Mouse (Mus musculus): ENCODE results near the gene Lamc3. TPM values are rescaled to one million over a fixed set of nuclear protein-coding genes. Genes with fewer than 3 reads are reported as not detected.

The Lamc3 gene
- polyA plus RNA-seq, 2 experiments = 0.02 TPM; not detected in 1

DNA sequence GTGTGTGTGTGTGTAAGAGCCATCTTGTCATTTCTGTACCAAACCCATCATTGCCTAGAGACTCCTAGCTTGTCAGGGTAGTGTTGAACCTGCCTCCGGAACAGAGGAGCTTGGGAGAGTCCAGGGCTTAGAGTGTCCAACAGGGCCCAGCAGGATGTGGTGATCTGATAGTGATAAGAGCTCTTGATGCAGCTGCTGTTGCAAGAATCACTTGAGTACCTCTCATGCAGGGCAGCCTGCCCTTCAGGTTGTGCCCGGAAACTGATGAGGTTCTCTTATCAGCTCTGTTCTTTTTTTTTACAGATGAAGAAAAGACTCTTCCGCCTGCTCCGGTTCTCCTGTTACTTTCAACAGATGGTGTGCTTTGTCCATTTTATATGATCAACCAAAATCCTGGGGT, 103.9 kb downstream of the Lamc3 start:
- Histone ChIP-seq H3K9me3 (ENCODE audit: control insufficient read depth, low read length) (no peaks in the 10 kb centered on the region), H3K4me2 (ENCODE audit: low read depth) (no peak overlapping the region), H3K36me3 (replicated peaks; ENCODE audit: control insufficient read depth, insufficient read depth, low read depth) (peaks cover 68% of the 10 kb centered on the region), H3K4me3 (ENCODE audit: insufficient read depth in 1 of 2, low read depth in 2 of 2, low read length in 2 of 2) (no peak overlapping the region), H3K27me3 (ENCODE audit: control insufficient read depth, insufficient read depth, low read length) (no peaks in the 10 kb centered on the region), H3K27ac (no peak overlapping the region), H3K4me1 (replicated peaks; ENCODE audit: control insufficient read depth in 2 of 2, insufficient read depth in 2 of 2, low read length in 1 of 2) (no peaks in the 10 kb centered on the region), H3K9ac (replicated peaks) (no peak overlapping the region)
- TF ChIP-seq CTCF (IDR thresholded peaks at IDR 0.05; ENCODE audit: low read depth) (no peak), EP300 (IDR thresholded peaks at IDR 0.05; ENCODE audit: low read depth) (no peak)
- WGBS (ENCODE audit: insufficient replicate concordance) = 84% methylated on average over 4 of the region's 4 CpGs
- ATAC-seq (ENCODE audit: insufficient read depth) = no peak
- DNase-seq (ENCODE audit: low read depth in 3 of 3, low spot score in 3 of 3) = no peak

DNA sequence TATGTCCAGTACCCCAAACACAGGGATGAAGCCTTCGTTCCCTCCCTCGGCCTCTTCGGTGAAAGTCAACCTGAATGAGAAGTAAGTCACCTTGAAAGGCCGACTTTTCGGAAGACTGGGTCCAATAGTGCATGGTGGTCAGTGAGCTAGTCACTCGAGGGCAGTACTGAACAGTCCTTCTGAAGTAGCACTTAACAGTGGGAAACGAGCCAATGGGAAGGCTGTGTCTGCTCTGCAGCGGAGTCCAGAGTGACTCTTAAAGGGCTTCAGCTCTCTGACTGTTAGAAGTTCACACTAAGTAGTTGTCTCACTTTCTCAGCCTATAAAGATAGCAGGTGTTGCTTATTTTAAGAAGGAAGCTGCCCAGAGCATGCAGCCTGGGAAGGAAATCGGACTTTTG, 107.8 kb downstream of the Lamc3 start:
- Histone ChIP-seq H3K9ac (replicated peaks) (no peak overlapping the region), H3K4me1 (replicated peaks; ENCODE audit: control insufficient read depth in 2 of 2, insufficient read depth in 2 of 2, low read length in 1 of 2) (no peaks in the 10 kb centered on the region), H3K9me3 (ENCODE audit: control insufficient read depth, low read length) (no peaks in the 10 kb centered on the region), H3K27ac (no peak overlapping the region), H3K4me2 (ENCODE audit: low read depth) (no peak overlapping the region), H3K27me3 (ENCODE audit: control insufficient read depth, insufficient read depth, low read length) (no peaks in the 10 kb centered on the region), H3K4me3 (ENCODE audit: insufficient read depth in 1 of 2, low read depth in 2 of 2, low read length in 2 of 2) (no peak overlapping the region), H3K36me3 (replicated peaks; ENCODE audit: control insufficient read depth, insufficient read depth, low read depth) (peaks cover 74% of the 10 kb centered on the region)
- DNase-seq (ENCODE audit: low read depth in 3 of 3, low spot score in 3 of 3) = no peak
- no peak for TF ChIP-seq CTCF (IDR thresholded peaks at IDR 0.05; ENCODE audit: low read depth)
- no peak for TF ChIP-seq EP300 (IDR thresholded peaks at IDR 0.05; ENCODE audit: low read depth)
- whole genome bisulfite sequencing (ENCODE audit: insufficient replicate concordance) = 87% methylated on average over 9 of the region's 9 CpGs
- no peak for ATAC-seq (ENCODE audit: insufficient read depth)

DNA sequence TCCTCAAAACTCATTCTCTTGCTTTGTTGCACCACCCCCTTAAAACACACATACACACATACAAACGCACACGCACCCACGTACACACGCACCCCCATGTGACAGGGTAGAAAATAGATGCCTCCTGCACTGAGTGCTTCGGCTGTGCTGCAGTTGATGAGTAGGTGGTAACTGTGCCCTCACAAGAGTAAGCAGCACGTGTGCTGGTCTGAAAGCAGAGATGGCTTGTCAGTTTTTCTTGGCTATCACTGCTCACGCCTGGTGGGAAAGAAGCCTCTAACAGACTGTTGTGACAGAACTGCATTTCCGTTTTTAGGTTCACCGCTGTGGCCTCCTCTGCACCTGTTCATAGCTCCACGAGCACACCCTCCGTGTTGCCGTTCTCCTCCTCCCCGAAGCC, 109.0 kb downstream of the Lamc3 start:
- TF ChIP-seq EP300 (IDR thresholded peaks at IDR 0.05; ENCODE audit: low read depth) (no peak), CTCF (IDR thresholded peaks at IDR 0.05; ENCODE audit: low read depth) (no peak)
- no peak overlapping the region for H3K9ac ChIP-seq (replicated peaks)
- ATAC-seq (ENCODE audit: insufficient read depth) (no peak), DNase-seq (ENCODE audit: low read depth in 3 of 3, low spot score in 3 of 3) (no peak)
- H3K36me3 ChIP-seq (replicated peaks; ENCODE audit: control insufficient read depth, insufficient read depth, low read depth) = peaks cover 63% of the 10 kb centered on the region
- 86% methylated on average over 13 of the region's 13 CpGs for WGBS (ENCODE audit: insufficient replicate concordance)
- no peak overlapping the region for H3K4me2 ChIP-seq (ENCODE audit: low read depth)
- no peak overlapping the region for H3K27ac ChIP-seq
- no peaks in the 10 kb centered on the region for H3K9me3 ChIP-seq (ENCODE audit: control insufficient read depth, low read length)
- H3K4me3 ChIP-seq (ENCODE audit: insufficient read depth in 1 of 2, low read depth in 2 of 2, low read length in 2 of 2) = no peak overlapping the region
- H3K27me3 ChIP-seq (ENCODE audit: control insufficient read depth, insufficient read depth, low read length) = no peaks in the 10 kb centered on the region
- H3K4me1 ChIP-seq (replicated peaks; ENCODE audit: control insufficient read depth in 2 of 2, insufficient read depth in 2 of 2, low read length in 1 of 2) = no peaks in the 10 kb centered on the region

Other genes with a start within 250 kb of the Lamc3 start
- not detected in 2 replicates for gene Prdm12, start 247.3 kb upstream of the Lamc3 start, polyA plus RNA-seq (2012; rRNA removed)
- not detected in 2 replicates for gene Prdm12, start 247.3 kb upstream of the Lamc3 start, polyA plus RNA-seq (2014; fragmentation: Nextera tagmentation; extraction: Ambion mirVana)
- gene Exosc2, start 216.6 kb upstream of the Lamc3 start, polyA plus RNA-seq (2012; rRNA removed) = 17.5 and 25.3 TPM in 2 replicates
- gene Exosc2, start 216.6 kb upstream of the Lamc3 start, polyA plus RNA-seq (2014; fragmentation: Nextera tagmentation; extraction: Ambion mirVana) = 26.9 and 27.2 TPM in 2 replicates
- 9.6 and 10.0 TPM in 2 replicates for gene Abl1, start 198.9 kb upstream of the Lamc3 start, polyA plus RNA-seq (2012; rRNA removed)
- 4.8 and 6.9 TPM in 2 replicates for gene Abl1, start 198.9 kb upstream of the Lamc3 start, polyA plus RNA-seq (2014; fragmentation: Nextera tagmentation; extraction: Ambion mirVana)
- 0.01 TPM in 1 of 2 replicates, not detected in the other for gene Qrfp, start 76.7 kb upstream of the Lamc3 start, polyA plus RNA-seq (2012; rRNA removed)
- not detected in 2 replicates for gene Qrfp, start 76.7 kb upstream of the Lamc3 start, polyA plus RNA-seq (2014; fragmentation: Nextera tagmentation; extraction: Ambion mirVana)
- 0.01 TPM in 2 replicates for gene Fibcd1, start 41.3 kb upstream of the Lamc3 start, polyA plus RNA-seq (2012; rRNA removed)
- not detected in 2 replicates for gene Fibcd1, start 41.3 kb upstream of the Lamc3 start, polyA plus RNA-seq (2014; fragmentation: Nextera tagmentation; extraction: Ambion mirVana)
- gene Aif1l, start 62.8 kb downstream of the Lamc3 start, polyA plus RNA-seq (2012; rRNA removed) = 1.1 and 1.3 TPM in 2 replicates
- 1.5 and 2.2 TPM in 2 replicates for gene Aif1l, start 62.8 kb downstream of the Lamc3 start, polyA plus RNA-seq (2014; fragmentation: Nextera tagmentation; extraction: Ambion mirVana)
- gene Nup214, start 87.1 kb downstream of the Lamc3 start, polyA plus RNA-seq (2012; rRNA removed) = 12.4 and 13.5 TPM in 2 replicates
- 33.6 and 40.4 TPM in 2 replicates for gene Nup214, start 87.1 kb downstream of the Lamc3 start, polyA plus RNA-seq (2014; fragmentation: Nextera tagmentation; extraction: Ambion mirVana)
- gene Fam78a, start 197.6 kb downstream of the Lamc3 start, polyA plus RNA-seq (2012; rRNA removed) = 7.8 and 8.9 TPM in 2 replicates
- gene Fam78a, start 197.6 kb downstream of the Lamc3 start, polyA plus RNA-seq (2014; fragmentation: Nextera tagmentation; extraction: Ambion mirVana) = 9.8 and 12.5 TPM in 2 replicates
- 1.4 TPM in 2 replicates for gene Plpp7, start 208.2 kb downstream of the Lamc3 start, polyA plus RNA-seq (2012; rRNA removed)
- 1.1 and 1.4 TPM in 2 replicates for gene Plpp7, start 208.2 kb downstream of the Lamc3 start, polyA plus RNA-seq (2014; fragmentation: Nextera tagmentation; extraction: Ambion mirVana)